Mouse (Mus musculus) testis, postnatal 10 days (tissue): ENCODE measurements around the gene Kcnip1.

ENCODE experiments used
- DNase-seq: peaks from one replicate; pipeline ENCODE4 v3.0.0; 2021; ENCODE audit warnings: low spot score

The Kcnip1 gene

DNA sequence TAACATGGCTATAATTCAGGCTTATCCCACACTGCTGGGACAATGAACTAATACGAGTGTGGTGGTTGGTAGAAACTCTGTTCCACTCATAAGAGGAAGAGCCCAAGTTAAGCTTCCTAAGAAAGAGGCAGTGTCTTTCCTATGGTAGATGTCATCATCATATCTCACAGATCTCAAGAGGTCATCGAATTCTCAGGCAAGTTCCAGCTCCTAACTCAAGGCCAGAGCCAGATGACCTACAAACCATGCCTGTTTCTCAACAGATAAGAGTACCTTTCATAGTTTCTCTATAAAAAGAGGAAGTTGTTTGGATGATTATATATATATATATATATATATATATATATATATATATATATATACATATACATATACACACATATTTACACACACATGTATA is 6.4 kb downstream of the Kcnip1 start:
- DNase-seq: no peak

DNA sequence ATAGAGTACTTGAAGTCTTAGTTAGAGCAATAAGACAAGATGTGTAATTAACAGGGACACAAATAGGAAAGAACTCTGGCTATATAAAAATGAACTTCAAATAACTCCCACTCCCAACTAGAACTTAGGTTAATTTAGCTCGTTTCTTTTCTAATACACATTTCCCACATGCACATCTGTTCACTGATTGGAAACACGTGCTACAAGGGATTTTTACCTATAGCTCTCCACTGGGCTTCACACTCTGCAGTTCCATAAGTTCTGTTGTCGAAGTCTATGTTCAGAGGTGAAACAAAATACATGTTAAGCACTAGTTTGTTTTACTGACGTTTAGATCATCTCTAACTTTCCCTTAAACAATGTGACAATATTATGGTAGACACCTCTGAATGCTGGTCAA is 12.8 kb downstream of the Kcnip1 start:
- no peak for DNase-seq

DNA sequence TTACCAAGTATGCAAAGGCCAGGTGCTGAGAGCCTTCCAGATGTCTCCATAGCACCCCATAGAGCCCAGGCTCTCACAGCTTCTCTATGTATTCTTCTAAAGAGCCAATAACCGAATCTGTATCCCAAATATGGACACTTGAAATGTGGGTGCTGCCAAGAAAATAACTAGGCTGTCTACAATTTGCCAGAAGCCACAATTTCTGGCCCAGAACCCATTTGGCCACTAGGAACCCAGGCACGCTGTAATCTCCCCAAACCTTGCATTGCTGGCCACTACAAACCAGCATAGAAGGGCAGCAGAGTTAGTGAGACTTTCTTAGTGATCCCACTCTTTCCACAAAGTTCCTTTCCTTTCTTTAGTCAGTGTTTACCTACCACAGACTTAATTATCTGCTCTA is 17.8 kb downstream of the Kcnip1 start:
- no peak for DNase-seq

DNA sequence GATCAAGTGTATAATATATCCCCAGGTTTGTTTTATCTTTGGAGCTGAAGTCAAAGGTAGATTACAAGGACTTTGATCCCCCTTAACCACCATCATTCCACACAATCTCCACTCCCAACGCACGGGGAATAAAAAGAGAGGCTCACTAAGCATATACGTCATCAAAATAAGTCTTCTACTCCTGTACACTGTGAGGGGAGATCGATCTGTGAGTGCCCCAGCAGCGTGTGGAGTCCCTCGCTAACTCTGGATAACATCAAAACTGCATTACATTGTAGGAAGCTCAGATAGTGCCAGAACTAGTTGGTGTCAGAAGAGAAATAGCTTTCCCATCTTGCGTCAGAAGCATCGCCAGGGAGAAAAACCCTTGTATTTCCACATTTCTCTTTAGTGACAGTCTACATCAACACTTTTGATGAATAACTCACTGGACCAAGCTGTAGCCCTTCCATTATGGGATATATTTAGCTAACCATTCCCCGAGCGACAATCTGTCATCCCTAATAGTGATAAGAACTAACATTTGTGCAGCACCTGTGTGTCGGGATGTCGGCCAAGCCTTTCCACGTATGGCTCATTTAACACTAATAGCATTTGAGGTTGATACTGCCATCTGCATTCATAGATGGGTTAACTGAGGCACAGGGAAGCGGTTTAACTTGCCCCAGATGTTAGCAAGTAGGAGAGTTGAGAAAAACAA is 18.5 kb downstream of the Kcnip1 start:
- no peak for DNase-seq

DNA sequence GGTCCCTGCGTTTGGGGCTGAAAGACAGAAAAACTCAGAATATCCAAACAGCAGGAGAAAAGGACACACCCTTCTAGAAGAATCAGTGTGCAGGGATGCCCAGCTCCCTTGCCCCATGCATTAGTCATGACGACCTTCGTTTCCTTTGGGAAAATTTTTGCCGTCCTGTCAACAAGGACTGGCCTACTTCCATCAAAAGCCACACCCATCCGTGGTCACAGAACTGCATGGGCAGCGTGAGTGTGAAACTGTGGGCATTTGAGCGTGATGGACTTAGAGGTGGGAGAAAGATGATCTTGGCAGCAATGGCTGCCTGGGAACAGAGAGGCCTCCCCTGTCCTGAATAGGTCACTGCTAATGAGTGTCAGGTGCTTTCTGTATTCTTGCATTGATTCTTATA is 20.8 kb downstream of the Kcnip1 start:
- no peak for DNase-seq

DNA sequence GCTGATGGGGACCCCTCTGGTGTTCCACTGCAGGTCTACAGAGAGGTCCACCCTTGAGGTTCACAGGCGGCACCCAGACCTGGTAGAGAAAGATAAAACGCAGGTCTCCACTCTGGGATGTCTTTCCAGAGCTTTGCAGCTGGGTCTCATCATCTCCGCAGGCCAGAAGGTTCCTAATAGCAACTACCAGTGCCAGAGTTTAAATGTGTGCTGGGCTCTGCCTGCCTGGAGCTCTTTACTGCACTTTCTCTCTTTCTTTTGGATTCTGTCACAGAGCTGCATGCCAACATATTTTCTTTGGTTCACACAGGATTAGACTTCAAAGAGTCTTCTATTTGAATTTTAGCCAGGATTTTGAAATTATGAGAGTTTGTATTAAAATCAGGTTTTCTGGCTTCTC is 23.8 kb downstream of the Kcnip1 start:
- DNase-seq: no peak

DNA sequence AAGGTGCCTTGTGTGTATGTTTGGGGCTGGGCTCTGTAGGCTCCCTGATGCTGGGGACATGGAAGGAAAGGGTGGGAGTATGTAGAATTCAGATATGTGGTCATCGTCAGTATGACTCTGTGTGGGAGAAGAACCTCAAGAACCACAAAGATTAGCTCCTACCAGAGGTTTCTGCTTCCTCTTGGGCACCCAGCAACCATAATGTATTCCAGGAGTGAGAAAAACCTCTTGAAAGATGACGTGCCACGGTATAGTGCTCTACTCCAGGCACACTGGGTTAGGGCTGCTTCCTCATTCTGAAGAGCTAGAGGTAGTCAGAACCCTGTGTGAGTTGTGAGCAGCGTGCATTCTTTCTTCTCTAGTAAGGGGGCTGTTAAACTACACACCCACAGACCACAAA is 25.2 kb downstream of the Kcnip1 start:
- DNase-seq: no peak

DNA sequence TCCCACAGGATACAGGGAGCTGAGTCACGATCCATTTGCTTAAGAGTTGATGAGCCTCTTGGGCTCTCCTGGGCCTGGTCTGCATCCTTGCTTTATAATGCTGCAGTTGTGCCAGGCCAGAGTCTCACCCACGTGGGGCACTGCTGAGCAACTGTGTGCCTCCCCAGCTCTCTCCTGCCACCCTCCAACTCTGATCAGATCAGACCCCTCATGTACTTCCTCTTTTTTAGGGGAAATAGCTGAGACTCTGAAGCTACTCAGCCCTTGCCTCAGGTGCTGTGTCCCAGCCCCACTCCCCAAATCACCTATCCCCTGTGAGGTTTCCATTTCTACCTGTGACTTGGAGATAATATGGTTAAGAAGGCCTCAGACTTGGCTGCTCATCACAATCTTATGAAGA is 27.6 kb downstream of the Kcnip1 start:
- no peak for DNase-seq

DNA sequence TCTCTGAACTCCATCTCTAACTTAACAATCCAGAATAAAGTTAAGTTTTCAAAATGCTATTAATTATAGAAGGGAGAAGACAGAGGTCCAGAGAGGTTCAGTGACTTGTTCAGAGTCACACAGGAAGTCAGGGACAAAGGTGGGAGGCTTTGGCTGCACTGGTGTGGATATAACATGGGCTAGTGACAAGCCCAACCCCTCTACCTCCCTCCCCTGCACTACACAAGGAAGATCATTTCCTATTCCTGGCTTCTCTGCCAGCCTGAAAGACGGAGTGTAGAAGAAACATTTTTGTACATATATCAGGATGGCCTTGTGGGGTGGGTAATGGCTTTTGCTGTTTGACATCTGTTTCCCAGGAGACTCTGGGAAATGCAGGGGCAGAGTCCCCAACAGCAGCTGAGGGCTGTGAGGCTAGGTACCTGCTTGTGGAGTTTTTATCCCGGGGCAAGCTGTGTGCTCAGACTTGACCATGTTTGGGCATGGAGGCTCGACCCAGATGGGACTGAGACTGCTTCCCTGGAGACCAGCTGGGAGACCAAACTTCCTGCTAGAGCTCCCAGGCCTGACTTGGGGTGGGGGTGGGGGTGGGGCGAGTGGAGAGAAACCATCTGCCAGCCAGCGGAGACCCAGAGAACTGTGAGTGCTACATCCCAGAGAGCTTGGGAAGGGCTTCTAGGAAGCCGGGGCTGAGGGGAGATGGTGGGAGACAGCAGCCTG is 30.1 kb downstream of the Kcnip1 start, which contains the start of gene Kcnmb1:
Gene Kcnmb1, plus strand, starts transcription at position 326 of the 720 bp plus-strand sequence.
- DNase-seq: no peak

DNA sequence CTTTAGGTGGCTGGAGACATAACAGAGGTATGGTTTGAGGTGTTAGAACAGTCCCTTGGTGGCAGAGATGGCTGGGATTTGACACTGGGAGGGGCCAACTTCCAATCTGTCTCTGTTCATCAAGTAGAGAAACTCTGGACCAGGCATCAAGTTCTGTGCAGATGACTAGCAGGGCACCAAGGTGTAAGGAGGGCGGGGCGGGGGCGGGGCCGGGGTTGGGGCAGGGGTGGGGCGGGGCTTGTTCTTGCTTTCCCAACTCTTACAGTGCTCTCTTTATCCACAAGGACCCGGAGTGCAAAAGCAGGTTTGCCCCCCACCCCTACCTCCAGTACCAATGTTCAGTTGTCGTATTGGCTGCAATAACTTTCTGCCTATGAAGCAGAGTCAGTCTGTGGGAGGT is 30.8 kb downstream of the Kcnip1 start:
- no peak for DNase-seq

DNA sequence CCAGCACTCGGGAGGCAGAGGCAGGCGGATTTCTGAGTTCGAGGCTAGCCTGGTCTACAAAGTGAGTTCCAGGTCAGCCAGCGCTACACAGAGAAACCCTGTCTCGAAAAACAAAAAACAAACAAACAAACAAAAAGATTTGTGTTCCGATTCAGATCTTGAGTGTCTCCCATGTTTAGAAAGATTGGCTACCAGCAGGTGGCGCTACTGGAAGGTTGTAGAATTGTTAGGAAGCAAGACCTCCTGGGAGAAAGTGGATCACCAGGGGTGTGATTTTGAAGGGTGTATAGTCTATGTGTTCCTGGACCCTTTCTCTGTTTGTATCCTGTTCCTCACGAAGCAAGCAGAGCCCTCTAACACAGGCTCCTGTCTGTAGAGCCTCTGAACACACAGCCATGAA is 34.2 kb downstream of the Kcnip1 start:
- peak; percentile 80 for DNase-seq

DNA sequence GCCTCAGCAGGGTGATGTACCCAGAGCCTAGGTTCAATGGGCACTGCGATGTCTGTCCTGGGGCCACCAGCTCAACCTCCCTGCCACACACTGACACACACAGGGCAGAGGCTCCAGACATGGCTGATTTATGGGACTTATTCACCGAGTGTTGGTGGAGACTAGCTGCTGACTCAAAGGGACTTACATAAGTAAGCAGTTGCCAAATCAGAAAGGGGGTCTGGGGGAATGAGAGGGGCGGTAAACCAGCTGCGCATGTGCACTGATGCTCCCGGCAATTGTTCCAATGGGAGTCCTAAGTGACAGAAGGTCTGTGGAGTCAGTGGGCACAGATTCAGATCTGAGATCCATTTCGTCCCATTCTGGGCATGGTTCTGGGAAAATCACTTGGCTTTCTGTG is 35.4 kb downstream of the Kcnip1 start:
- DNase-seq: no peak

DNA sequence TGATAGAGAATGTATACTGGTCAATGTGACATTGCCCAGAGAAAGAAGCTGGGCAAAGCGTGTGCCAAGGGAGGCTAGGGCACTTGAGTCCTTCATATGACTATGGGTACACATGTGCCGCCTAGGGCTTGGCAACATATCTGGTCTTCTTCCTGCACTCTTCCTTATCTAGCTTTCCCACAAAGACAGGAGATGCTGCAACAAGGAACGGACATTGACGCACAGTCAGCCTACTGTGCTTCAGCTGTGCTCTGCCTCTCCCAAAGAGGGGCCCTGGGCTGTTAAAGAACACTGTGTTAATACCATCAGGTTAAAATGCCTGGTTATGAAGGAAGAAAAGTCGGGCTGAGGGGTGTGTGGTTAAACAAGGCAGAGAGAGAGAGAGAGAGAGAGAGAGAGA is 36.3 kb downstream of the Kcnip1 start:
- DNase-seq: no peak

DNA sequence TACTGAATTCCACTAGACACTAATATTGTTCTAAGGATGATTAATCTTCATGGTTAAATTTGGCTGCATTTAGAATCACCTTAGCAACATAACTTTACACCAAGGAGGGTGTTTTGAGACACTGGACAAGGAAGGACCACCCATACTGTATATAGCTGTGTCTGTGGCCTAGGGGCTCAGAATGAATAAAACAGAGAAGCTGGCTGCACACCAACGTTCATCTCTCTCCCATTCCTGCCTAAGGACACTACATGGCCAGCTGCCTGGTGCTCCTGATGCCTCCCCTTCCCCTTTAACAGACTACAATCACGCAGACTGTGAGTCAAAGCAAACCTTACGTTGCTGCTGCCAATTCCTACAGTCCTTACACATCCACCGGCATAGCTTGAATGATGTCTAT is 37.0 kb downstream of the Kcnip1 start:
- DNase-seq: no peak

DNA sequence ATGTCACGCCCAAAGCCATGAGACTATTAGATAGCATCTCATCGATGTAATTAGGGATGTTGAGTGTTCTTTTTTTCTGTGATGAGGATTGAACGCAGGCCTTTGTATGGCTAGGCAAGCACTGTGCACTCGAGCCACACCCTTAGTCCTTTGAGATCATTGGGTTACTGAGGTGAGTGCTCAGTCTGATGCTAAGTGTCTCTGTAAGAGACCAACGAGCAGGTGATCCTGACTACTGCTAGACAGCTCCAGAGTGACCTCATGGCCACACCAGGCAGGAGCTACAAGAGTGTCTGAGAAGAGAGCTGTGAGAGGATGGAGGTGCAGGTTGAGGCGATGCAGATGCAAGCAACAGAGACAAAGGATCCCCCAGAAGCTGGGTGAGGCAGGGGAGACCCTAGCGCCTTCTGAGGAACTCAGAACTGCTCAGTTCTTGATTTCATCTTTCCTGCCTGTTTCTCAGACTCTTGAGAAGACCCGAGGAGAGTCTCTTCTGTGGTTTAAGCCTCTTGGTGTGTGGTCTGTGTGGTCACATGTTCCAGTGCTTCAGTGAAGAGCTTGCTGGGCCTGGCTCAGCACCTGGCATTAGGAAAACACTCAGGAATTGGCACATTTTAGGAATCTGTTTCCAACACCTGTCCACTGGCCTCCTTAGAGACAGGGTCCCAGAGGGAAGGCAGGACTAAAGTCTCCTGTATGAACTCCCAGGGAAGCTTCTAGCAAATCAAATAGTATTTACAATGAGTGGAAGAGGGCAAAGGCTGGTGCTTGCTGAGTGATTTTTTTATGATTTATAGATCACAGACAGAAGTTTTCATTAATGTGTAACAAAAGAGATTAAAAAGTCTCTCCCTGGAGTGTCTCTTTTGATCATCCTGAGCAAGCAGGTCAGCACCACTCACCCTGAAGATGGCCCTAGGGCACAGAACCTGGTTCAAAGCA is 41.0 kb downstream of the Kcnip1 start:
- DNase-seq: no peak

DNA sequence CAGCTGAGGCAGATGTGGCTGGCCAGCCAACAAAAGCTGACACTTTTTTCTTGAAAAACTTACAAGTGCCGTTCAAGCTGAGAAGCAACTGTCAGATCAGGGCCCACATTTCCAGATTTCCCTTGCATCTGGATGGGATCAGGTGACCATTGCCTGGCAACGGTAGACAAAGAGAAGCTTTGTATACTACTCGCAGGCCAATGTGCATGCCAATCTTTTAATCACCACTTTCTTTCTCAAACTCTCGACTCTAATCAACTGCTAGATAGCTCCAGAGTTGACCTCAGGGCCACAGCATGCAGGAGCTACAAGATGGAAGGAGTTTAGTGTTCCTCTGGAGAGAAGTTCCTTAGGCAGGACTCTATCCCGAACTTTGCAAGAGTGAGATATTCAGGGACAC is 41.8 kb downstream of the Kcnip1 start:
- no peak for DNase-seq

DNA sequence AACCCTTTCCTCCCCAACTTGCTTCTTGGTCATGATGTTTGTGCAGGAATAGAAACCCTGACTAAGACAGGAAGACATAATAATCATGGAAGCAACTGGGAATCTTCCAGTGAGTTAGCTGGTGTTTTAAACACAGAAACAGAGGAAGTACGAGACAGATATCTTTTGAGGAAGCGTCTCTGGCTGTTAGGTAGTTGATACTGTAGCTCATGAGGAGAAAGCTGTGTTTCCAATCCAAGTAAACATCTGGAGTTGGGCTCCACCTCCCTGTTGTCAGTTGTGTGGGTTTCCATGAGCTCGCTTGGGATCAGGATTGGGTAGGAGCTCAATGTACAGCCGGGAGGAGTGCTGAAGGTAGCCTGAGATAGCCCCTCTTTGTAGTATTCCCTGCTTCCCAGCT is 46.5 kb downstream of the Kcnip1 start:
- no peak for DNase-seq

DNA sequence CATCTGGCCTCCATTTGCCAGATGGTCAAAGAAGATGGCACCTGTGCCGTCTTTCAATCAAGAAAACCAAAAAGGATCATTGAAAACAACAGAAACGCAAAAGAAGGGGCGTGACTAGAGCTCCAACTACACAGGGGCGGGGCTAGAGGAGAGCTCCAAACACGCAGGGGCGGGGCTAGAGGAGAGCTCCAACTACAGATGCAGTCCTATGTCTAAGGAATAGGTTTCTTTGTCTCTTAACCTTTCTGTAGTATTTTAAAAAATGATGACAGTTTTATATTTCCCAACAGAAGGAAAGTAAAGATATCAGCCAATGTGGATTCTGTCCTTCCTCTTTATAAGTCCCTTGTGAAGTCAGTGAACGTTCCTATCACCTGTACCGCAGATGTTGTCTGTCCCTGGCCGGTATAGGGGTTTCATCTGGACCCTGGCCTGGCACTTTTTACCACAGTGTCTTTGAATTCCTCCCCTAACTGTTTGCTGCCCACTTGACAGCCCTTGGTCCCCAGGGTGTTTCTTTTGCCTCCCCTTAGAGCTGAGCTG is 48.1 kb downstream of the Kcnip1 start:
- DNase-seq: no peak

DNA sequence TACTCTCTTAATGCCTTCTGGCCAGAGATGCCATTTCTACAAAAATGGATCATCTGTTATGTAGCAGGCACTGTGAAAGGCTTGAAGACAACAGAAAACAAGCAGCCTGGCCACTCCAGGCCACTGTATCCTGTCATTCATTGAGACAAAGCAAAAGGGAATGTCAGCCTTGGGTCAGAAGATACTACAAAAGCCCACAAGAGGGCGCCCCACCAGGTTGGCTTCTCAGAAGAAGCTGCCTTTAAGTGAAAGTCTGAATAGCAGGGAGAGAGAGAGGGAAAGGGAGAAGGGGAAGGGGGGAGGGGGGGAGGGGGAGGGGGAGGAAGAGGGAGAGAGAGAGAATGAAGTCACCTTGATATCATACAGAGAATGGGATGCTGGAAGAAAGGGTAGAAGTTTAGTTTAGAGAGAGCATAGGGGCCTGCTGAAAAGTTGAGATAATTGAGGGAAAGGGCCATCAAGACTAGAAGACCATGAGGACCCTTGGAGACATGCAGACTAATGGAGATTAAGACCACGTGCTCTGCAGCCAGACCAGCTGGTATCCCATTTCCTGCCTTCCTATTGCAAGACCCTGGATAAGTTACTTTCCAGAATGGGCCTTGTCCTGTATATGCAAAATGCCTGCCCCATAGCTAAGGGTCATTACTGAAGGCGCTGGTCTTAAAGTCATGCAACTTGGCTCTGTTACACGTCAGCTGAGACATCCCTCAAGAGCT is 48.7 kb downstream of the Kcnip1 start:
- DNase-seq: peak; percentile 69

DNA sequence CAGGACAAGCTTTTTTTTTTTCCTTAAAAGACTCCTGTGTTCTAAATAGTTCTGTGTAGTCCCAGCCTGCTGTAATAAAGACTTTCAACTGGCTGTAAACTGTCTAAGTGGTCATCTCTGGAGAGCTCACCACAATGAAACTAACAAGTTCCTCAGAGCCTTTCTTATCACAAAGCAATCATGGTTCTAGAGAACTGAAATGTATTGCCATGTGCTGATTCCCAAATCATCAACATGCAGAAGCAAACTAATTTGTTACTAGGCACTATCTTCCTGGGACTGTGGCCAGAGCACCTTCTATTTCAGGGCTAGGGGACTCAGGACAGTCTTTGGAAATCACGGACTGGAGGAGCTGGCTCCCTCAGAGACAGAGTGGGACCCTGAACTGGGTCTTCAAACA is 49.4 kb downstream of the Kcnip1 start:
- no peak for DNase-seq

DNA sequence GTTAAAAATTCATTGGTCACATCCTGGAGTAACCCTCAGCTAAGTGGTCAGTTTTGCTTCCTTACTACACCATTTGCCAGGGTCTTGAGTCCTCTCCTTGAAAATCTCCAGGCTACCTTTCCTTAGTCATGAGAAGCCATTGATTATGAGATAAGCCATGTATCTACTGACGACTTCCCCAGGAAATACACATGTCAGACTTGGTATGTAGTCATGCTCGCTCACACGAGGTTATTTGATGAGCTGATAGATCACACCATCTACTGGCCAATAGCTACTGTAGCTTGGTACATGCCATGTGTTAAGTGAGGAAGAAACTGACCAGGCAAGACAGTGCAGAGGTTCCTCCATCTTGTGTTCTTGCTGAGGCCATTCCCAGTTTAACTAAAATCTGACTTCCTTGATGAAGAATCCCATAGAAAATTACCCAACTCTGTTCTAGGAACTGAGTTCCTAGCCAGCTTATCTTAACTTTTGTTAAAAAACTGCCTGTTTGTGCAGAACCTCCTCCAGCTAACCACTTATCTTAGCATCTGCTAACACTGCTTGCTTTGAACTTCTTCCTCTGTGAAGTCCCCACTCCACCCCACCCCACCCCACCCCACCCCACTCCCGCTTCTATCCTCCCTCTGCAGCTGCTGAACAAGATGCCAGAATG is 53.4 kb downstream of the Kcnip1 start:
- DNase-seq: no peak
